Mouse (Mus musculus): ENCODE measurements around the gene Chad.

The Chad gene

DNA sequence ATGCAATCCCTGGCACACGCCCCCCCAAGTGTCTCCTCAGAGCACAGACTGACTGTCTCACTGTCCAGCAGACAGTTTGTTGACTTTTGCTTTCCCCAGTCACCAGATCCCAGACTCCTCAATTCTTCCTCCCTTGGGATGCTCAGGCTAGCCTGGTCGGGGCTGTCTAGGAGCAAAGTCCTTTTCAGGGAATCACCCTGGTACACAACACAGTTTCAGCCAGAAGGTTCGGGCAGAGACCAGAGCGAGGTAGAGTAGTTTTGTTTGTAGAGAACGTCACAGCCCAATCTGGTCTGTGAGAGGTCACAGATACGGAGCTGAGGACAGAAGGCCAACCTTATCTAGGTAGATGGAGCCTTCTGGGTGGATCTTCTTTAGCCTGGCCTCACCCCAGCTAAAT lies 1.7 kb downstream of the Chad start:
- DNase-seq = peak in 1 of 2 experiments; percentile 29

DNA sequence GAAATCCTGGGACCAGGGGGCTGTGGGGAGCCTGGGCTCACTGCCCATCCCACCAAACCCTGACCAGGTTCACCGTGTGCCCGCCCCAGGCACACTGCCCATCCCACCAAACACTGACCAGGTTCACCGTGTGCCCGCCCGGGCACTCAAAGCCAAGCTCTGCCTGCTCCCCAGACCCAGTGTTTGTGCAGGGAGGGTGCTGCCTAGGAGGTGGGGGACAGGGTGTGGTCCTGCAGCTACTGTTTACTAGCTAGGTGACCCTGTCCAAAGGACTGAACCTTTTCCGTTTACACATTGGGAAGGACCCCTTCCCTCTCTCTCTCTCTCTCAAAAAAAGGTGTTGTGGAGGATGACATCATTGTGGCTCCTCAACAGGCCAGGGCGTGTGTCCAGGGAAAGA lies 2.5 kb downstream of the Chad start:
- peak in 1 of 2 experiments; percentile 26 for DNase-seq

- DNase-seq = peak; percentile 69 to 75
Measured at GRCm38 (mm10) chr11:94570612-94571011, 5.8 kb downstream of the Chad start.

DNA sequence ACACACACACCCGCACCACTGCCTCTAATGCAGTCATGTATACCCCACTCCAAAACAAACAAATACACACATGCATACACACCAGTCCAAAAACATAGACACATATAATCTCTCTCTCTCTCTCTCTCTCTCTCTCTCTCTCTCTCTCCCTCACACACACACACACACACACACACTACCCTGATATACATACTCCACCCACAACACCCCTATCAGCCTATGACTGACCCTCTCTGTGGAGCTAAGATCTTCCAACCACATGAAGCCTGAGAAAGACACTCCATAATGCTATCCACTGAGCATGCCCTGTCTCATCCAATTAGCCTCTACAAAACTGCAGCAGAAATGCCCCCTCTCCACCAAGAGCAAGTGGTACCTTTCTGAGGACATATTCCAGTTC lies 7.0 kb downstream of the Chad start:
- DNase-seq = no peak

DNA sequence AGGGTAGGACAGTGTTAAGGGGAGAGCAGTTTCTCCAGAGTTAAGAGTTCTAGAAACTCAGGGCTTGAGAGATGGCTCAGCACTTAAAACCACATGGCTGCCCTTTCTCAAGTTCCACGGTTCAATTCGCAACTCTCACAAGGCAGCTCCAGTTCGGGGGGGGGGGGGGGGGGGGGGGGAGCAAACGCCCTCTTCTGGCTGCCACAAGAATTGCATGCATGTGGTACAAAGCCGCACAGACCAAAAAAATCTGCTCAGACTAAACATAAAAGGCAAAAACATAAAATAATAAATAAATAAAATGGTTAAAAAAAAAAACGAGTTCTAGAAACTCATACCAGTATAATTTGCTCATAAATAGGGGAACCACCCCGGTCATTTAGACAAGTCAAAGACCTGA lies 9.7 kb downstream of the Chad start:
- no peak for DNase-seq

DNA sequence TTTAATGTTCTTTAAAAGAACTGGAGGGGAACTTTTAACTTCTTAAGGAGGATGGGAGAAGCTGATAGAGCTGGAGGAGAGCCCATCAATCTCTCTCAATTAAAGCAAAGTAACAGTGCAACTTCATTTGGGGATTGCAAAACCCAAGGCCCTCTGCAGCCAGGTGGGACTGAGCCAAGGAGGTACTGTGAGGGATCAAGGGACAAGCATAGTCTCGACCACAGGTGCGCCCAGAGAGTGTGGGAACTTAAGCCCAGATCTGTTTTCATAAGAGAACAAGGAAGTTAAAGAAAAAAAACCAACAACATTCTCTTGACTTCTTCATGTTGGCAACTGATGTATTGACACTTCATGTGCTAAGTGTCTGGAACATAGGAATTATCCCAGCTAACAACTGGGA lies 10.2 kb downstream of the Chad start:
- DNase-seq = peak in 1 of 2 experiments; percentile 27

DNA sequence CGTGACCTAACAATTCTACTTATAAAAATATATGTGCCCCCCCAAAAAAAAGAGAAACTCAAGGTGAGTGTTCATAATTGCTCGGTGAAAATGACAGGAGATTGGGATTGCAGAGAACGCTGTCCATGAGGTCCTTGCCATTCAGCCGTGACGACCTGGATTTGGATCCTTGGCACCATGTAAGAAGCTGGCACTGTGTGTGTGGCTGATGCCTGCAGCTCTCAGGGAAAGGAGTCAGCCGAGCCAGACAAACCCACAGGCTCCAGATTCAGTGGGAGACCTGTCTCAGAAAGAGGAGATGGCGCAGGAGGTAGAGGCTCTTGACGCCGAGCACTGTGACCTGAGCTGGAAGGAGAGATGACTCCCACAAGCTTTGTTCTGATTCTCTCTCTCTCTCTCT lies 11.5 kb downstream of the Chad start:
- no peak for DNase-seq

GRCm38 (mm10) chr11:94580111-94580740 lies 15.4 kb downstream of the Chad start:
- DNase-seq = no peak

GRCm38 (mm10) chr11:94585091-94585490 lies 20.2 kb downstream of the Chad start:
- DNase-seq = no peak

DNA sequence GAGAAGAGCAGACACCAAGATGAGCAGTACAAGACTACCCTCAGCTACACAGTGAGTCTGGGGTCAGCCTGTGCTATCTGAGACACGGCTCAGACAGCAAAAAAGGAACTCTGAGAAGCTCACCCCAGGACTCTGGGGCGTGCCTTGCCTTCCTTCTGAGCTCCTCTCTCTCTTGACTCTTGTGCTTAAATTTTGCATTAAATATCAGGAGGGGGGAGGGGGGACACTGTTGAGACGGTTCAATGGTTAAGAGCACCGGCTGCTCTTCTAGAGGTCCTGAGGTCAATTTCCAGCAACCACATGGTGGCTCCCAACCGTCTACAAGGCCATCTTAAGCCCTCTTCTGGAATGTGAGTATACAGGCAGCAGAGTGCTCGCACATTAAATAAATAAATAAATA lies 22.7 kb downstream of the Chad start:
- no peak for DNase-seq

- DNase-seq = peak; percentile 57 to 72
Measured at GRCm38 (mm10) chr11:94596311-94596852, 31.5 kb downstream of the Chad start.

GRCm38 (mm10) chr11:94597319-94597718 lies 32.5 kb downstream of the Chad start:
- DNase-seq = no peak

DNA sequence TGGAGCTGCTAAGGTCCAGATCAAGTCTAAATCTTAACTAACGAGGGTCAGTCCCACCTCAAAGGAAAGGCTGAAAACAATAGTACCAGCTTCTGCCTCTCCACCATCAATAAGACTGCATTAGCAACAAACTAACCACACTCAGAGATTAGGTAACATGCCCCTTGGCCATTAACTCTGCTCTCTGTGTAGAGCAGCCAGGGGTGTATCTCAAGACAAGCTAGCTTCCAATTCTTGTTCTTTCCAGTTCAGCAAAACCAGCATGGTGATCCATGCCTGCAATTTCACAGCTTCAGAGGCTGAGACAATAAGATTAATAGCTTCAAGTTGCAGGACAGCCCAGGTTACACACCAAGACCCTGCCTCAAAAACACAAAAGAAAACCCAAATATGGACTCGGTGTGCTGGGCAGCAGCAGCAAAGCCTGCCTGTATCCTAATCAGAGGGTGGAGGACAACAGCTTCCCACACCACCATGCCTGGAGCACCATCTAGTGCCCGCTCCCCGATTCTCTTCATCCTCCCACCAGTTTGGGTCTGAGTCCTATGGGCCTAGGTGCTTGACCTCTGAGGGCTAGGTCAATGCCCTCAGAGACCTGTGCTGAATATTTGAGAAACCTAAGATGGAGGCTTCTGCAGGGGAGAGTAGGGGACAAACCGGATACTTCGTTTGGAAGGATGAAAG lies 33.7 kb downstream of the Chad start:
- DNase-seq = no peak

DNA sequence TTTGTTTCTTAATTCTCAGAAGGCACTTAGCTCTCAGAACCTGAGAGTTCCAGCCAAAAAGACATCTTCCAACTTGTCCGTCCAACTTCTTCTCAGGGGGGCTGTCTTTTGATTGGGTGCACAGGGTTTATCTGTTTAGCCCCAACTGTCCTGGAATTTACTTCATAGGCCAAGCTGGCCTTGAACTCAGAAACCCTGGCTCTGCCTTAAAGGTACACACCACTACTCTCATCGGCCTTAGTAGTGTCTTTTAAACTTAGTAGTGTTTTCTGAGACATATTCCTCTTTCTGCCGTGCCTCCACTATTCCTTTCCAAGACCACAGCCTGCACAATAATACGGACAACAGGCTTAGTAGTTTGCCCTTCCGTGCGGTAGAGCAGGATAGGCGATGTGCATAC lies 35.6 kb downstream of the Chad start:
- no peak for DNase-seq

DNA sequence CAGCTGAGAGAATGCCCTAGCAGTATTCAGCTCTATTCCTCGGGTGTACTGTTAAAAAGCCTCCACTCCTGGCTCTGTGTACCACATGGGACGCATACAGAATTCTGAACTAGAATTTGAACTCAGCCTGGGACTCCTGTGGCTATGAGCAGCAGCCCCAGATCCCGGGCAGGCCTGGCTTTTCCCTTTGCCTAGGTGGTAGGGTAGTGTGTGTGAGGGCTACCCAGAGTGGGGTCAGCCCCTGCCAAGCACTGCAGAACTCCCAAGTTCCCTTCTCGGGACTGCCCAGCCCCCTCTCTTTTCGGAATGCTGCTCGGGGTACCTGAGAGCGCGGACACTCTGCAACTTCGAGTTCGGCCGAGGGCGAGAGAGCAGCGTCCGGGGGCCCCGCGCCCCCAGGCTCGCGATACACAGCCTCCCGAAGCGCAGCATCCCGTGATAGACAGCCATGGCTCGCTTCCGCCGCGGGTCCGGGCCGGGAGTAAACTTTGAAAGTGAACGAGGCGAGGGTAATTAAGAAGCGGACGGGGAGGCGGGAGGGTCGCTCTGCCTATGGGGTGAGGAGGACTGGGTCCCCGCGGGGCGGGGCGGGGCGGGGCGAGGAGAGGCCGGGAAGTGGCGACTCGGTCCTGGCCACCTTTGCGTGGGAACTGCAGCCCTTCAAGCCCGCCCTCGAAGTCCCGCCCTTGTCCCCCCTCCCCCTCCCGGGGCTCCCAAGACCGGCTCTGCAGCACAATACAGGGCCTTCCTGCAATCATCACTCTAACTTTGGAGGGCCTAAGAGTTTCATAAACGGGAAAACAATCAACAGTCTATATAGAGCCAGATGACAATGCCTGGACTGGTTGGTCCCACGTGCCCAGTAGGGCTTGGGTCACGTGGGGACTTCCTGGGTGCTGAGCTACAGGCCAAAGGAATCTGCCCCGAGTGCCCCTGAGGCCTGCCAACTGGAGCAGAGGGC lies 36.8 kb downstream of the Chad start, which contains the start of gene Acsf2:
Acsf2 (minus strand) TSS at position 551 of the 961 bp plus-strand sequence.
- DNase-seq = peak; percentile 89 to 93

GRCm38 (mm10) chr11:94602356-94602955 lies 37.6 kb downstream of the Chad start:
- no peak for DNase-seq

DNA sequence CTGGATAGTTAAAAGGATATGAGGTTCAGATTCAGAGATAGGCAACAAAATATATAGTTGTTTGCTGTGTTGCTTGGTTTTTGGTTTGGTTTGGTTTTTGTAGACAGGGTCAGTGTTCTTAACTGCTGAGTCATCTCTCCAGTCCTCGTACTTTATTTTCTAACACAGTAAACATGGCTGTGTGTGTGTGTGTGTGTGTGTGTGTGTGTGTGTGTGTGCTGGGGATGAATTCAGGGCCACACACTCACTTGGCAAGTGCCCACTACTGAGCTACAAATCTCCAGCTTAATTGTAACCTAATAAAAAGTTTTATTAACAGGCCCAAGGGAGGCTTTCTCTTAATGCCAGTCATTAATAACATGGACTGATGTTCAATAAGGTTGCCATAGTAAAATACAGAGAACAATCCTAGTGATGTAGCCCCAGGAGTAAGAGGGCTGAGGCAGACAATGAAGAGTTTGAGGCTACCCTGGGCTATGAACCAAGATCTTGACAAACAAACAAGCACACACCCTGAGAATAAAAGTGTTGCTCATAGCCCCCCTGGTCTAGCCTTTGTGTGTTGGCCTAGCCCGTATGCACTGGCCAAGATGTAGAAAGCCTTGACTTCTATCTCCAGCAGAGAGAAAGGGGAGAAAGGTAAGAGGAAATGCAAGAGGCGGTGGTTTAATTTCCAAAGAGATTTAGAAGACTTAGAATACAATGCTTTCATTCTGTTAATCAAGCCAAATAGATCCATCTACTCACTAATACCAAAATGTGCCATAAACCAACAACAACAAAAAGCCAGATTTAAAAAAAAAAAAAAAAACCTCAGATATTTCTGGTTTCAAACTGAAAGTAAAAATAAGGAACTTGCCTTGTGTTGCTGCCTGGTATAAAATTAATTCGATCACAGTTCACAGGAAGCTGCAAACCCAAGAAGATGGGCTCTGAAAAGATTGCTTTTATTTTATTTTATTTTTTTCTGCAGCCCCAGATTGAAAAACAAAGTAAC lies 46.2 kb downstream of the Chad start:
- no peak for DNase-seq

GRCm38 (mm10) chr11:94614603-94615002 lies 49.8 kb downstream of the Chad start:
- no peak for DNase-seq

GRCm38 (mm10) chr11:94615494-94615893 lies 50.6 kb downstream of the Chad start:
- DNase-seq = no peak

DNA sequence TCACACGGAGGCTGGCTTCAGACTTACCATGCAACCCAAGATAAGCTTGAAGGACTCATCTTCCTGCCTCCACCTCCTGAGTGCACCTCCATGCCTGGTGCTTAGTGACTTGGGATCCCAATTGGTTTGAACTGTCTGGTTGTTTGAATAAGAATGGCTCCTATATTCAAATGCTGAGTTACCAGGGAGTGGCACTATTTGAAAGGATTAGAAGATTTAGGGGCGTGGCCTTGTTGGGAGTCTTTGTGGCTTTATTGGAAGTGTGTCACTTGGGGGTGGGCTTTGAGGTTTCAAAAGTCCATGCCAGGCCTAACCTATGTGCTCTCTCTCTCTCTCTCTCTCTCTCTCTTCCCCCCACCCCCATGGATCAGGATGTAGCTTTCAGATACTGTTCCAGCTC lies 52.8 kb downstream of the Chad start:
- DNase-seq = no peak
